Mouse (Mus musculus): Measurements from ENCODE around the gene Espnl.
A peak's percentile ranks its signal among the peaks of the same experiment; 100 is the strongest.

DNA sequence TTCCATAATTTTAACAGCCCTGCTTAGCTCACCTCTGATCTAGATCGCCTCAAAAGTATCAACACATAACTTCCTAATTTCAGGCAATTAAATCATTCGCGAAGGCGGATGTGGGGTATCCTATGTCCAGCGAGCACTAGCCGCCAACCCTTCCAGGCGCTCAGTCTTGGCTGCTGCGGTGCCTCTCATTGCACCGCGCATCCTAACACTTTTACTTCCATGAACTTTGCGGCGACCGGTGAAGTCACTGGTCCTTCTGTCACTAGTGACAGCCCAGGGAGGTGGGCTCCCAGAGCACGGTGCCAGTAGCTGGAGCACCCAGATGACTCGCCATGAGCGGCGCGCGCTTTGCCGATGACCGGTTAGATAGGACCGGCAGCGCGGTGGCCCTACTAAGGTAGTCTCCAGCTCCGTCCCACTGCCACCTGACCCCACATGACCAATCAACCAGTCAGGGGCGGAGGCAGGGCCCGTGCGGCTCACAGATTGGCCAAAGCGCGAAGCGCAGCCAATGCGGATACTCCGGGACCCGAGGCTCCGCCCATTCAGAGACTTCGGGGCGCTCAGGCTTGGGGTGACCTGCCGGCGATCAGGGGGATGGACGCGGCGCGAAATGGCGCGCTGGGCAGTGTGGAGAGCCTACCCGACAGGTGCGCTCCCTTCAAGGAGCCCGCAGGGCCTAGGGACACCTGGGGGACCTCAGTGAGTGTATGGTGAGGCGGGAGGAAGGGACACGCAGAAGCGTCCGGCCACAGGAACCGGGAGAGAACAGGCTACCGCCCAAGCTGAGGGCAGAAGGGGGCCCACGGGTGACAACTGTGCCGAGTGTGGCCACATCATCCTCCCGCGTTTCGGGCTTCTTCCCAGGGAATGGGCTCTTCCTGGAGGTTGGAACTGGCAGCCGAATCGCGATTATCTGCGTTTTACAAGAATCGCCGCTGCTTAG, 23.8 kb upstream of the Espnl start, which contains the start of gene Scly:
- TF ChIP-seq POLR2A (IDR thresholded peaks at IDR 0.05; ENCODE audit: insufficient read depth, low read depth, low read length) (peak; percentile 81), CTCF (IDR thresholded peaks at IDR 0.05; ENCODE audit: insufficient read depth, low read depth, low read length) (no peak)
